Mouse (Mus musculus): ENCODE measurements at regions not wholly inside any gene's neighbourhood (a gene's known extent, or its start where the extent isn't known, plus 50 kb on each side); places are given as distances from the start of the nearest gene placed in this dataset.

GRCm38 (mm10) chr12:94488721-94489120 is 1203.3 kb upstream of the Flrt2 start:
- Histone ChIP-seq H3K27me3 (ENCODE audit: control insufficient read depth, insufficient read depth, low read length) (no peaks in the 10 kb centered on the region), H3K27ac (ENCODE audit: insufficient read depth, low read length) (no peak overlapping the region), H3K4me1 (ENCODE audit: control insufficient read depth, insufficient read depth, low read length) (no peaks in the 10 kb centered on the region), H3K4me3 (replicated peaks; ENCODE audit: insufficient read depth, low read depth, low read length) (no peak overlapping the region)
- WGBS, result 75% methylated on average over 2 of the region's 2 CpGs
- DNase-seq, result no peak
- TF ChIP-seq CTCF (IDR thresholded peaks at IDR 0.05; ENCODE audit: borderline replicate concordance, insufficient read depth, low read depth, low read length) (no peak), POLR2A (IDR thresholded peaks at IDR 0.05; ENCODE audit: borderline replicate concordance, insufficient read depth, low read length) (no peak)

GRCm38 (mm10) chr12:94508099-94508498 is 1183.9 kb upstream of the Flrt2 start:
- H3K27ac ChIP-seq (ENCODE audit: insufficient read depth, low read length), result no peak overlapping the region
- no peak overlapping the region for H3K4me3 ChIP-seq (replicated peaks; ENCODE audit: insufficient read depth, low read depth, low read length)
- WGBS, result 60% methylated on average over 7 of the region's 7 CpGs
- TF ChIP-seq CTCF (IDR thresholded peaks at IDR 0.05; ENCODE audit: borderline replicate concordance, insufficient read depth, low read depth, low read length), result no peak
- TF ChIP-seq POLR2A (IDR thresholded peaks at IDR 0.05; ENCODE audit: borderline replicate concordance, insufficient read depth, low read length), result no peak
- no peak for DNase-seq
- H3K27me3 ChIP-seq (ENCODE audit: control insufficient read depth, insufficient read depth, low read length), result no peaks in the 10 kb centered on the region
- no peaks in the 10 kb centered on the region for H3K4me1 ChIP-seq (ENCODE audit: control insufficient read depth, insufficient read depth, low read length)

GRCm38 (mm10) chr12:94509855-94510254 is 1182.2 kb upstream of the Flrt2 start:
- Histone ChIP-seq H3K4me3 (replicated peaks; ENCODE audit: insufficient read depth, low read depth, low read length) (no peak overlapping the region), H3K27me3 (ENCODE audit: control insufficient read depth, insufficient read depth, low read length) (no peaks in the 10 kb centered on the region), H3K4me1 (ENCODE audit: control insufficient read depth, insufficient read depth, low read length) (no peaks in the 10 kb centered on the region), H3K27ac (ENCODE audit: insufficient read depth, low read length) (no peak overlapping the region)
- WGBS, result 7% methylated on average over 5 of the region's 5 CpGs
- no peak for DNase-seq
- TF ChIP-seq POLR2A (IDR thresholded peaks at IDR 0.05; ENCODE audit: borderline replicate concordance, insufficient read depth, low read length) (no peak), CTCF (IDR thresholded peaks at IDR 0.05; ENCODE audit: borderline replicate concordance, insufficient read depth, low read depth, low read length) (no peak)

GRCm38 (mm10) chr12:94544706-94545105 is 1147.3 kb upstream of the Flrt2 start:
- TF ChIP-seq POLR2A (IDR thresholded peaks at IDR 0.05; ENCODE audit: borderline replicate concordance, insufficient read depth, low read length), result no peak
- no peak for TF ChIP-seq CTCF (IDR thresholded peaks at IDR 0.05; ENCODE audit: borderline replicate concordance, insufficient read depth, low read depth, low read length)
- H3K4me3 ChIP-seq (replicated peaks; ENCODE audit: insufficient read depth, low read depth, low read length), result no peak overlapping the region

GRCm38 (mm10) chr12:94560374-94561194 is 1131.4 kb upstream of the Flrt2 start:
- Histone ChIP-seq H3K27ac (ENCODE audit: insufficient read depth, low read length) (no peak overlapping the region), H3K4me1 (ENCODE audit: control insufficient read depth, insufficient read depth, low read length) (no peaks in the 10 kb centered on the region), H3K27me3 (ENCODE audit: control insufficient read depth, insufficient read depth, low read length) (no peaks in the 10 kb centered on the region), H3K4me3 (replicated peaks; ENCODE audit: insufficient read depth, low read depth, low read length) (no peak overlapping the region)
- 86% methylated on average over 2 of the region's 2 CpGs for WGBS
- no peak for TF ChIP-seq CTCF (IDR thresholded peaks at IDR 0.05; ENCODE audit: borderline replicate concordance, insufficient read depth, low read depth, low read length)
- no peak for TF ChIP-seq POLR2A (IDR thresholded peaks at IDR 0.05; ENCODE audit: borderline replicate concordance, insufficient read depth, low read length)
- DNase-seq, result no peak

More at GRCm38 (mm10) chr12:94544706-94545105, 1147.3 kb upstream of the Flrt2 start:
- no peaks in the 10 kb centered on the region for H3K4me1 ChIP-seq (ENCODE audit: control insufficient read depth, insufficient read depth, low read length)
- WGBS, result 58% methylated on average over 7 of the region's 7 CpGs
- H3K27ac ChIP-seq (ENCODE audit: insufficient read depth, low read length), result no peak overlapping the region
- H3K27me3 ChIP-seq (ENCODE audit: control insufficient read depth, insufficient read depth, low read length), result no peaks in the 10 kb centered on the region
- no peak for DNase-seq

GRCm38 (mm10) chr12:94574981-94575380 is 1117.0 kb upstream of the Flrt2 start:
- TF ChIP-seq CTCF (IDR thresholded peaks at IDR 0.05; ENCODE audit: borderline replicate concordance, insufficient read depth, low read depth, low read length), result no peak
- no peak for TF ChIP-seq POLR2A (IDR thresholded peaks at IDR 0.05; ENCODE audit: borderline replicate concordance, insufficient read depth, low read length)
- 96% methylated on average over 2 of the region's 2 CpGs for WGBS
- Histone ChIP-seq H3K4me3 (replicated peaks; ENCODE audit: insufficient read depth, low read depth, low read length) (no peak overlapping the region), H3K27me3 (ENCODE audit: control insufficient read depth, insufficient read depth, low read length) (no peaks in the 10 kb centered on the region), H3K27ac (ENCODE audit: insufficient read depth, low read length) (no peak overlapping the region), H3K4me1 (ENCODE audit: control insufficient read depth, insufficient read depth, low read length) (no peaks in the 10 kb centered on the region)
- no peak for DNase-seq

- Histone ChIP-seq H3K4me1 (ENCODE audit: control insufficient read depth, insufficient read depth, low read length) (no peaks in the 10 kb centered on the region), H3K27me3 (ENCODE audit: control insufficient read depth, insufficient read depth, low read length) (no peaks in the 10 kb centered on the region), H3K27ac (ENCODE audit: insufficient read depth, low read length) (no peak overlapping the region), H3K4me3 (replicated peaks; ENCODE audit: insufficient read depth, low read depth, low read length) (no peak overlapping the region)
- no peak for DNase-seq
- WGBS, result 48% methylated on average over 4 of the region's 4 CpGs
- TF ChIP-seq POLR2A (IDR thresholded peaks at IDR 0.05; ENCODE audit: borderline replicate concordance, insufficient read depth, low read length) (no peak), CTCF (IDR thresholded peaks at IDR 0.05; ENCODE audit: borderline replicate concordance, insufficient read depth, low read depth, low read length) (no peak)
These were observed 1111.7 kb upstream of the Flrt2 start for GRCm38 (mm10) chr12:94580345-94580744.

- no peak for DNase-seq
- TF ChIP-seq CTCF (IDR thresholded peaks at IDR 0.05; ENCODE audit: borderline replicate concordance, insufficient read depth, low read depth, low read length), result no peak
- no peak for TF ChIP-seq POLR2A (IDR thresholded peaks at IDR 0.05; ENCODE audit: borderline replicate concordance, insufficient read depth, low read length)
- no peaks in the 10 kb centered on the region for H3K27me3 ChIP-seq (ENCODE audit: control insufficient read depth, insufficient read depth, low read length)
- no peak overlapping the region for H3K27ac ChIP-seq (ENCODE audit: insufficient read depth, low read length)
- H3K4me1 ChIP-seq (ENCODE audit: control insufficient read depth, insufficient read depth, low read length), result no peaks in the 10 kb centered on the region
- H3K4me3 ChIP-seq (replicated peaks; ENCODE audit: insufficient read depth, low read depth, low read length), result no peak overlapping the region
- 75% methylated on average over 1 of the region's 1 CpGs for WGBS
These were observed 1107.7 kb upstream of the Flrt2 start for GRCm38 (mm10) chr12:94584309-94584708.

Data from cerebellum, adult 2 months (tissue).